Mouse (Mus musculus) neural tube, embryonic 12.5 days (tissue): ENCODE measurements at regions not wholly inside any gene's neighbourhood (a gene's known extent, or its start where the extent isn't known, plus 50 kb on each side); places are given as distances from the start of the nearest gene placed in this dataset.

ENCODE experiments used
- ATAC-seq: fragments of 200-750 bp; cut with Nextera tagmentation; 2 replicates; pipeline ENCODE4 v1.8.0; 2017; ENCODE audit warnings: low read depth, mild to moderate bottlenecking, moderate TSS enrichment, moderate library complexity; ENCODE audit not compliant: low FRiP score
- H3K27ac ChIP-seq: fragments of 300-500 bp; sonication (generic); 2 replicates; pipeline ENCODE4 v1.5.1; 2016
- H3K27me3 ChIP-seq: fragments of 300-500 bp; sonication (generic); replicated peaks from 2 replicates; pipeline ENCODE4 v1.6.1; 2016; ENCODE audit warnings: mild to moderate bottlenecking
- H3K36me3 ChIP-seq: fragments of 300-500 bp; sonication (generic); 2 replicates; pipeline ENCODE4 v1.6.1; 2016; ENCODE audit warnings: mild to moderate bottlenecking
- H3K4me1 ChIP-seq: fragments of 300-500 bp; sonication (generic); 2 replicates; pipeline ENCODE4 v1.6.1; 2016
- H3K4me2 ChIP-seq: fragments of 300-500 bp; sonication (generic); replicated peaks from 2 replicates; pipeline ENCODE4 v1.6.1; 2016; ENCODE audit warnings: mild to moderate bottlenecking
- H3K4me3 ChIP-seq: fragments of 300-500 bp; sonication (generic); 2 replicates; pipeline ENCODE4 v1.5.1; 2016
- H3K9ac ChIP-seq: fragments of 300-500 bp; sonication (generic); 2 replicates; pipeline ENCODE4 v1.6.1; 2016; ENCODE audit warnings: mild to moderate bottlenecking
- H3K9me3 ChIP-seq: fragments of 300-500 bp; sonication (generic); 2 replicates; pipeline ENCODE4 v1.6.1; 2016; ENCODE audit warnings: mild to moderate bottlenecking
- WGBS: fragments of 180-500 bp; shearing (Covaris S2); methylation state at CpG from one replicate; pipeline ENCODE4 v1.1.7; 2016; 5-methylcytosine and 5-hydroxymethylcytosine counted together

- Histone ChIP-seq H3K4me1 (peaks cover 17% of the 10 kb centered on the region), H3K27me3 (no peaks in the 10 kb centered on the region; the same call in 1 of the 2 replicates), H3K36me3 (no peaks in the 10 kb centered on the region), H3K4me3 (no peak overlapping the region), H3K4me2 (no peak overlapping the region), H3K9ac (no peak overlapping the region), H3K9me3 (no peaks in the 10 kb centered on the region), H3K27ac (no peak overlapping the region)
- 64% methylated on average over 7 of the region's 7 CpGs for WGBS
- ATAC-seq = no peak
Observed at GRCm38 (mm10) chr4:152948956-152949355, 471.3 kb upstream of the Kcnab2 start.

- no peak overlapping the region for H3K4me3 ChIP-seq
- ATAC-seq = no peak
- H3K4me1 ChIP-seq = no peaks in the 10 kb centered on the region
- WGBS = 90% methylated on average over 8 of the region's 8 CpGs
- no peaks in the 10 kb centered on the region for H3K27me3 ChIP-seq
- H3K36me3 ChIP-seq = no peaks in the 10 kb centered on the region
- no peak overlapping the region for H3K9ac ChIP-seq
- H3K27ac ChIP-seq = no peak overlapping the region
- H3K4me2 ChIP-seq = no peak overlapping the region
- H3K9me3 ChIP-seq = no peaks in the 10 kb centered on the region
Observed at GRCm38 (mm10) chr4:152941159-152941558, 463.5 kb upstream of the Kcnab2 start.

- no peak overlapping the region for H3K4me2 ChIP-seq
- no peaks in the 10 kb centered on the region for H3K27me3 ChIP-seq
- 90% methylated on average over 2 of the region's 2 CpGs for WGBS
- ATAC-seq = no peak
- H3K4me1 ChIP-seq = no peaks in the 10 kb centered on the region
- H3K4me3 ChIP-seq = no peak overlapping the region
- no peaks in the 10 kb centered on the region for H3K36me3 ChIP-seq
- H3K27ac ChIP-seq = no peak overlapping the region
- H3K9me3 ChIP-seq = no peaks in the 10 kb centered on the region
- no peak overlapping the region for H3K9ac ChIP-seq
Observed at GRCm38 (mm10) chr4:152936614-152937013, 458.9 kb upstream of the Kcnab2 start.

GRCm38 (mm10) chr4:152935484-152935883, 457.8 kb upstream of the Kcnab2 start:
- no peak overlapping the region for H3K4me3 ChIP-seq
- 88% methylated on average over 3 of the region's 3 CpGs for WGBS
- ATAC-seq = no peak
- H3K27ac ChIP-seq = no peak overlapping the region
- H3K27me3 ChIP-seq = no peaks in the 10 kb centered on the region
- no peaks in the 10 kb centered on the region for H3K4me1 ChIP-seq
- H3K9me3 ChIP-seq = no peaks in the 10 kb centered on the region
- no peak overlapping the region for H3K9ac ChIP-seq
- no peak overlapping the region for H3K4me2 ChIP-seq
- no peaks in the 10 kb centered on the region for H3K36me3 ChIP-seq

GRCm38 (mm10) chr4:152928422-152928985, 450.8 kb upstream of the Kcnab2 start:
- Histone ChIP-seq H3K9me3 (no peaks in the 10 kb centered on the region), H3K4me3 (no peak overlapping the region), H3K27me3 (no peaks in the 10 kb centered on the region), H3K27ac (no peak overlapping the region), H3K36me3 (no peaks in the 10 kb centered on the region), H3K4me1 (peaks cover 5% of the 10 kb centered on the region; the same call in 1 of the 2 replicates), H3K9ac (no peak overlapping the region), H3K4me2 (no peak overlapping the region)
- 71% methylated on average over 5 of the region's 5 CpGs for WGBS
- ATAC-seq = no peak

- Histone ChIP-seq H3K9me3 (no peaks in the 10 kb centered on the region), H3K27ac (no peak overlapping the region), H3K4me1 (peaks cover 13% of the 10 kb centered on the region; the same call in 1 of the 2 replicates), H3K4me2 (no peak overlapping the region), H3K27me3 (no peaks in the 10 kb centered on the region; the same call in 1 of the 2 replicates), H3K4me3 (no peak overlapping the region), H3K9ac (no peak overlapping the region), H3K36me3 (no peaks in the 10 kb centered on the region)
- no peak for ATAC-seq
- 62% methylated on average over 3 of the region's 3 CpGs for WGBS
Observed at GRCm38 (mm10) chr4:152920261-152920660, 442.6 kb upstream of the Kcnab2 start.

GRCm38 (mm10) chr4:152919851-152920250, 442.2 kb upstream of the Kcnab2 start:
- Histone ChIP-seq H3K4me3 (no peak overlapping the region), H3K36me3 (no peaks in the 10 kb centered on the region), H3K9ac (no peak overlapping the region), H3K27me3 (no peaks in the 10 kb centered on the region; the same call in 1 of the 2 replicates), H3K4me1 (peaks cover 13% of the 10 kb centered on the region; the same call in 1 of the 2 replicates), H3K27ac (no peak overlapping the region), H3K9me3 (no peaks in the 10 kb centered on the region), H3K4me2 (no peak overlapping the region)
- WGBS = 89% methylated on average over 1 of the region's 1 CpGs
- ATAC-seq = no peak

- Histone ChIP-seq H3K36me3 (no peaks in the 10 kb centered on the region), H3K9ac (no peak overlapping the region), H3K4me1 (peaks cover 17% of the 10 kb centered on the region), H3K9me3 (no peaks in the 10 kb centered on the region), H3K27ac (no peak overlapping the region), H3K27me3 (no peaks in the 10 kb centered on the region; the same call in 1 of the 2 replicates), H3K4me3 (no peak overlapping the region), H3K4me2 (peak overlapping the region; percentile 24; the same call in 1 of the 2 replicates)
- 8% methylated on average over 7 of the region's 7 CpGs for WGBS
- peak; percentile 25; the same call in 1 of the 2 replicates for ATAC-seq
Observed at GRCm38 (mm10) chr4:152916576-152916975, 438.9 kb upstream of the Kcnab2 start.

GRCm38 (mm10) chr4:152913497-152913896, 435.8 kb upstream of the Kcnab2 start:
- Histone ChIP-seq H3K4me1 (peaks cover 17% of the 10 kb centered on the region), H3K36me3 (no peaks in the 10 kb centered on the region), H3K4me3 (no peak overlapping the region), H3K27ac (no peak overlapping the region), H3K9me3 (no peaks in the 10 kb centered on the region), H3K9ac (no peak overlapping the region), H3K27me3 (peaks cover 3% of the 10 kb centered on the region; the same call in 1 of the 2 replicates), H3K4me2 (no peak overlapping the region)
- WGBS = 34% methylated on average over 10 of the region's 10 CpGs
- ATAC-seq = no peak

- no peak for ATAC-seq
- H3K9me3 ChIP-seq = no peaks in the 10 kb centered on the region
- WGBS = 28% methylated on average over 10 of the region's 10 CpGs
- H3K36me3 ChIP-seq = no peaks in the 10 kb centered on the region
- H3K27ac ChIP-seq = no peak overlapping the region
- H3K27me3 ChIP-seq = peaks cover 3% of the 10 kb centered on the region; the same call in 1 of the 2 replicates
- H3K9ac ChIP-seq = no peak overlapping the region
- peaks cover 17% of the 10 kb centered on the region for H3K4me1 ChIP-seq
- no peak overlapping the region for H3K4me2 ChIP-seq
- H3K4me3 ChIP-seq = no peak overlapping the region
Observed at GRCm38 (mm10) chr4:152912846-152913245, 435.2 kb upstream of the Kcnab2 start.

GRCm38 (mm10) chr4:152908235-152908634, 430.6 kb upstream of the Kcnab2 start:
- Histone ChIP-seq H3K9me3 (no peaks in the 10 kb centered on the region), H3K27me3 (0 out of 2 replicates have a peak, but pooled peaks cover 3% of the 10 kb centered on the region), H3K36me3 (no peaks in the 10 kb centered on the region), H3K4me1 (no peaks in the 10 kb centered on the region), H3K4me2 (no peak overlapping the region), H3K27ac (no peak overlapping the region), H3K9ac (no peak overlapping the region), H3K4me3 (no peak overlapping the region)
- no peak for ATAC-seq
- WGBS = 80% methylated on average over 5 of the region's 5 CpGs

GRCm38 (mm10) chr4:152902851-152903250, 425.2 kb upstream of the Kcnab2 start:
- H3K27me3 ChIP-seq = no peaks in the 10 kb centered on the region
- no peaks in the 10 kb centered on the region for H3K36me3 ChIP-seq
- no peak overlapping the region for H3K27ac ChIP-seq
- 75% methylated on average over 11 of the region's 11 CpGs for WGBS
- H3K4me2 ChIP-seq = no peak overlapping the region
- no peaks in the 10 kb centered on the region for H3K4me1 ChIP-seq
- ATAC-seq = no peak
- no peak overlapping the region for H3K9ac ChIP-seq
- no peak overlapping the region for H3K4me3 ChIP-seq
- H3K9me3 ChIP-seq = no peaks in the 10 kb centered on the region

- ATAC-seq = no peak
- Histone ChIP-seq H3K4me2 (no peak overlapping the region), H3K36me3 (no peaks in the 10 kb centered on the region), H3K4me3 (no peak overlapping the region), H3K27ac (no peak overlapping the region), H3K4me1 (no peaks in the 10 kb centered on the region), H3K27me3 (0 out of 2 replicates have a peak, but pooled peaks cover 3% of the 10 kb centered on the region), H3K9ac (no peak overlapping the region), H3K9me3 (no peaks in the 10 kb centered on the region)
- 49% methylated on average over 4 of the region's 4 CpGs for WGBS
Observed at GRCm38 (mm10) chr4:152900049-152900448, 422.4 kb upstream of the Kcnab2 start.
